In genomic region chr12:24614452-24615075, GRCm38 (mm10) we compare ENCODE assay signal across 23 mouse cellular contexts. TPM values are rescaled to one million over a fixed set of nuclear protein-coding genes. Genes with fewer than 3 reads are reported as not detected.
DNase-seq lines count a peak whose midpoint lies in the region; ATAC-seq and TF ChIP-seq lines count a peak whose summit lies in the region.
"Had no signal": no experiment of that assay in that cellular context is flagged by ENCODE, and none has a peak within 500 bp of the region (broad histone marks: within the 10 kb centered on the region; RNA-seq: fewer than 3 reads in every experiment).

No protein-coding gene starts in this region.

- DNase-seq in intestine, embryonic 14.5 days (ENCODE audit: low spot score), result no peak
- no peak for DNase-seq in lung, embryonic 14.5 days
- no peak for DNase-seq in lung, postnatal 25 days (ENCODE audit: low spot score)
- DNase-seq in midbrain, embryonic 11.5 days (ENCODE audit: low spot score, missing footprints), result peak; percentile 64
- DNase-seq in yolk sac, embryonic 10.5 days (ENCODE audit: low spot score), result peak; percentile 58
- DNase-seq in right cerebral cortex, postnatal 25 days, result no peak
- DNase-seq: adrenal gland, postnatal 10 days; B cell, adult 2 months; cerebellum, adult 11 months; cerebellum, adult 8-10 months; cerebellum, postnatal 14 days; gastrocnemius, postnatal 10 days; heart, adult 2 months; heart, postnatal 14 days had no signal

- no peak overlapping the region for H3K4me3 ChIP-seq in intestine, embryonic 14.5 days (ENCODE audit: low read depth, low read length)
- no peak overlapping the region for H3K4me3 ChIP-seq in intestine, postnatal 0 days (ENCODE audit: low read depth, low read length)
- no peak overlapping the region for H3K4me3 ChIP-seq in lung, embryonic 14.5 days (ENCODE audit: low read depth, low read length)
- no peak overlapping the region for H3K4me3 ChIP-seq in midbrain, embryonic 11.5 days (ENCODE audit: low read depth, low read length)
- no peak overlapping the region for H3K4me3 ChIP-seq in midbrain, embryonic 15.5 days
- H3K4me3 ChIP-seq: embryonic facial prominence, embryonic 12.5 days; forebrain, embryonic 12.5 days; heart, adult 2 months; heart, embryonic 15.5 days had no signal

- no peak overlapping the region for H3K9ac ChIP-seq in intestine, embryonic 14.5 days (ENCODE audit: low read length)
- H3K9ac ChIP-seq in intestine, postnatal 0 days (ENCODE audit: low read depth, low read length), result no peak overlapping the region
- no peak overlapping the region for H3K9ac ChIP-seq in lung, embryonic 14.5 days
- H3K9ac ChIP-seq in midbrain, embryonic 11.5 days (ENCODE audit: low read length), result no peak overlapping the region
- H3K9ac ChIP-seq in midbrain, embryonic 15.5 days, result no peak overlapping the region
- H3K9ac ChIP-seq: embryonic facial prominence, embryonic 12.5 days; forebrain, embryonic 12.5 days; heart, embryonic 15.5 days had no signal

- no peaks in the 10 kb centered on the region for H3K9me3 ChIP-seq in intestine, embryonic 14.5 days (ENCODE audit: control insufficient read depth, low read length)
- no peaks in the 10 kb centered on the region for H3K9me3 ChIP-seq in intestine, postnatal 0 days (ENCODE audit: control insufficient read depth)
- H3K9me3 ChIP-seq in lung, embryonic 14.5 days (ENCODE audit: low read depth, low read length), result no peaks in the 10 kb centered on the region
- no peaks in the 10 kb centered on the region for H3K9me3 ChIP-seq in midbrain, embryonic 11.5 days (ENCODE audit: control insufficient read depth, low read length)
- no peaks in the 10 kb centered on the region for H3K9me3 ChIP-seq in midbrain, embryonic 15.5 days
- H3K9me3 ChIP-seq: embryonic facial prominence, embryonic 12.5 days; forebrain, embryonic 12.5 days; G1E; heart, embryonic 15.5 days had no signal

- peak; percentile 53; the same call in 1 of the 2 replicates for ATAC-seq in intestine, embryonic 14.5 days (replicated peaks; ENCODE audit: low FRiP score, low TSS enrichment, low read depth)
- ATAC-seq in intestine, postnatal 0 days, result no peak
- ATAC-seq in lung, embryonic 14.5 days (ENCODE audit: insufficient read depth), result peak; percentile 58; the same call in 1 of the 2 replicates
- ATAC-seq in midbrain, embryonic 11.5 days (ENCODE audit: low FRiP score), result no peak
- no peak for ATAC-seq in midbrain, embryonic 15.5 days (replicated peaks)
- ATAC-seq: CD4-positive, CD25-positive, alpha-beta regulatory T cell, adult 4 months; forebrain, embryonic 16.5 days had no signal

- no peak for TF ChIP-seq CTCF in intestine, postnatal 0 days (IDR thresholded peaks at IDR 0.05; ENCODE audit: low read depth)
- no peak for TF ChIP-seq CTCF in lung, embryonic 14.5 days (IDR thresholded peaks at IDR 0.05; ENCODE audit: low read depth)

- H3K27ac ChIP-seq in intestine, embryonic 14.5 days (ENCODE audit: low read depth), result no peak overlapping the region
- H3K27ac ChIP-seq in intestine, postnatal 0 days (ENCODE audit: low read depth, low read length), result no peak overlapping the region
- H3K27ac ChIP-seq in lung, embryonic 14.5 days (ENCODE audit: low read depth), result no peak overlapping the region
- no peak overlapping the region for H3K27ac ChIP-seq in midbrain, embryonic 11.5 days (ENCODE audit: low read depth, low read length)
- no peak overlapping the region for H3K27ac ChIP-seq in midbrain, embryonic 15.5 days
- H3K27ac ChIP-seq: embryonic facial prominence, embryonic 12.5 days; forebrain, embryonic 12.5 days; heart, adult 2 months; heart, embryonic 15.5 days had no signal

- no peaks in the 10 kb centered on the region for H3K36me3 ChIP-seq in intestine, embryonic 14.5 days (ENCODE audit: control insufficient read depth, insufficient read depth, low read length)
- no peaks in the 10 kb centered on the region for H3K36me3 ChIP-seq in intestine, postnatal 0 days (ENCODE audit: control insufficient read depth, insufficient read depth)
- H3K36me3 ChIP-seq in lung, embryonic 14.5 days (ENCODE audit: insufficient read depth), result no peaks in the 10 kb centered on the region
- H3K36me3 ChIP-seq in midbrain, embryonic 11.5 days (ENCODE audit: control insufficient read depth, insufficient read depth, low read length), result no peaks in the 10 kb centered on the region
- H3K36me3 ChIP-seq in midbrain, embryonic 15.5 days (replicated peaks), result no peaks in the 10 kb centered on the region
- H3K36me3 ChIP-seq: embryonic facial prominence, embryonic 12.5 days; forebrain, embryonic 12.5 days; heart, embryonic 15.5 days had no signal

- no peak overlapping the region for H3K4me2 ChIP-seq in intestine, embryonic 14.5 days (ENCODE audit: low read length)
- no peak overlapping the region for H3K4me2 ChIP-seq in intestine, postnatal 0 days (replicated peaks; ENCODE audit: low read depth)
- no peak overlapping the region for H3K4me2 ChIP-seq in lung, embryonic 14.5 days
- H3K4me2 ChIP-seq in midbrain, embryonic 11.5 days, result no peak overlapping the region
- no peak overlapping the region for H3K4me2 ChIP-seq in midbrain, embryonic 15.5 days
- H3K4me2 ChIP-seq: embryonic facial prominence, embryonic 12.5 days; forebrain, embryonic 12.5 days; heart, embryonic 11.5 days; heart, embryonic 15.5 days had no signal

- H3K27me3 ChIP-seq in intestine, embryonic 14.5 days (replicated peaks; ENCODE audit: control insufficient read depth, insufficient read depth, low read length), result no peaks in the 10 kb centered on the region
- H3K27me3 ChIP-seq in intestine, postnatal 0 days (replicated peaks; ENCODE audit: control insufficient read depth, insufficient read depth, low read length), result no peaks in the 10 kb centered on the region
- no peaks in the 10 kb centered on the region for H3K27me3 ChIP-seq in lung, embryonic 14.5 days (ENCODE audit: insufficient read depth, low read length)
- no peaks in the 10 kb centered on the region for H3K27me3 ChIP-seq in midbrain, embryonic 11.5 days (ENCODE audit: control insufficient read depth, insufficient read depth, low read length)
- H3K27me3 ChIP-seq in midbrain, embryonic 15.5 days (replicated peaks), result no peaks in the 10 kb centered on the region
- H3K27me3 ChIP-seq: embryonic facial prominence, embryonic 12.5 days; forebrain, embryonic 12.5 days; heart, embryonic 15.5 days had no signal

- WGBS in intestine, embryonic 14.5 days, result 76% methylated on average over 17 of the region's 17 CpGs
- 61% methylated on average over 17 of the region's 17 CpGs for WGBS in intestine, postnatal 0 days
- 51% methylated on average over 17 of the region's 17 CpGs for WGBS in lung, embryonic 14.5 days
- 84% methylated on average over 17 of the region's 17 CpGs for WGBS in midbrain, embryonic 11.5 days
- 82% methylated on average over 17 of the region's 17 CpGs for WGBS in midbrain, embryonic 15.5 days

- no peaks in the 10 kb centered on the region for H3K4me1 ChIP-seq in intestine, embryonic 14.5 days (replicated peaks; ENCODE audit: control insufficient read depth, insufficient read depth, low read length)
- H3K4me1 ChIP-seq in intestine, postnatal 0 days (replicated peaks; ENCODE audit: control insufficient read depth, insufficient read depth, low read length), result no peaks in the 10 kb centered on the region
- no peaks in the 10 kb centered on the region for H3K4me1 ChIP-seq in lung, embryonic 14.5 days (ENCODE audit: insufficient read depth)
- no peaks in the 10 kb centered on the region for H3K4me1 ChIP-seq in midbrain, embryonic 11.5 days (ENCODE audit: control insufficient read depth, insufficient read depth, low read length)
- no peaks in the 10 kb centered on the region for H3K4me1 ChIP-seq in midbrain, embryonic 15.5 days
- H3K4me1 ChIP-seq: embryonic facial prominence, embryonic 12.5 days; forebrain, embryonic 12.5 days; heart, embryonic 15.5 days had no signal

RNA-seq across cellular contexts. Expression of gene Klf11, which starts 36.5 kb away (rescaled TPM):
- polyA plus RNA-seq in intestine, embryonic 14.5 days (2014; fragmentation: Nextera tagmentation; extraction: Ambion mirVana), result 12.5 and 15.2 TPM in 2 replicates
- 7.3 and 8.1 TPM in 2 replicates for polyA plus RNA-seq in intestine, postnatal 0 days (2015; fragmentation: Nextera tagmentation; extraction: Ambion mirVana)
- 12.3 and 13.4 TPM in 2 replicates for polyA plus RNA-seq in lung, embryonic 14.5 days (2014; fragmentation: Nextera tagmentation; extraction: Ambion mirVana)
- 15.8 and 17.0 TPM in 2 replicates for polyA plus RNA-seq in midbrain, embryonic 11.5 days (2014; fragmentation: Nextera tagmentation; extraction: Ambion mirVana)
- polyA plus RNA-seq in midbrain, embryonic 15.5 days (2015; fragmentation: Nextera tagmentation; extraction: Ambion mirVana), result 19.2 and 19.9 TPM in 2 replicates

RNA-seq across cellular contexts. Expression of gene Grhl1, which starts 42.5 kb away (rescaled TPM):
- 0.87 and 1.2 TPM in 2 replicates for polyA plus RNA-seq in intestine, embryonic 14.5 days (2014; fragmentation: Nextera tagmentation; extraction: Ambion mirVana)
- polyA plus RNA-seq in intestine, postnatal 0 days (2015; fragmentation: Nextera tagmentation; extraction: Ambion mirVana), result 0.37 and 0.39 TPM in 2 replicates
- 2.1 and 2.5 TPM in 2 replicates for polyA plus RNA-seq in lung, embryonic 14.5 days (2014; fragmentation: Nextera tagmentation; extraction: Ambion mirVana)
- 0.63 and 0.68 TPM in 2 replicates for polyA plus RNA-seq in midbrain, embryonic 11.5 days (2014; fragmentation: Nextera tagmentation; extraction: Ambion mirVana)
- 1.0 and 1.1 TPM in 2 replicates for polyA plus RNA-seq in midbrain, embryonic 15.5 days (2015; fragmentation: Nextera tagmentation; extraction: Ambion mirVana)

Comparison
In these comparisons a context has a peak if more than half of its experiments do, and no peak if none do; other contexts are left out.
1. ATAC-seq: peak in intestine, embryonic 14.5 days (single experiment) and lung, embryonic 14.5 days (single experiment); none in intestine, postnatal 0 days (single experiment), midbrain, embryonic 11.5 days (single experiment) and midbrain, embryonic 15.5 days (single experiment).
2. DNase-seq: peak in midbrain, embryonic 11.5 days (single experiment) and yolk sac, embryonic 10.5 days (single experiment); none in intestine, embryonic 14.5 days (single experiment), lung, embryonic 14.5 days (single experiment), lung, postnatal 25 days (single experiment) and right cerebral cortex, postnatal 25 days (single experiment).